Mouse (Mus musculus): ENCODE data around the gene Ufd1.
"Not testable (repeated sequence)": the region's sequence is repeated elsewhere in the genome, so short reads cannot be mapped to it uniquely, and the experiment has no call there.

GRCm38 (mm10) chr16:18849521-18850190 lies 38.1 kb downstream of the Ufd1 start:
- not testable (repeated sequence) for TF ChIP-seq MAX (IDR thresholded peaks at IDR 0.05); CEBPB (IDR thresholded peaks at IDR 0.05; ENCODE audit: low read depth)
